Mouse (Mus musculus): ENCODE results near the gene Clec9a. TPM values are rescaled to one million over a fixed set of nuclear protein-coding genes. Genes with fewer than 3 reads are reported as not detected.

The Clec9a gene
- polyA plus RNA-seq (2012; rRNA removed; ENCODE audit: low replicate concordance) = 0.06 and 0.34 TPM in 2 replicates

DNA sequence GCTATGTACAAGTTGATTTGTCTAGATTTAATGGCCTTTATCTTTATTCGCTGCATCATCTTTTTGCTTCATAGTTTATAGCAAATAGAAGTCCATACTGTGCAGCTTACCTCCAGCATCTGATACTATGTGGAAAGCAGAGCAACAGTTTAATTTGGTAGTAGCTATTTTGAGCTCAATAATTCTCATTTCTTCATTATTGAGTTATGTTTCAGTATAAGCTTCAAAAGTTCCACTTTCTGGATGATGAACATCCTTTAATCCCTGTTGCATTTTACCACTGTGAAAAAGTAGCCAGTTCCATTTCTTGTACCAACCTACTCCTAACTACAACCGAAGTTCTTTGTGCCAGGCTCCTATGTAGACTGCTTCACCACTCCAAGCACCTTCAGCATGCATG lies at the start of gene Clec9a:
Clec9a (plus strand) TSS at position 301 of the 400 bp plus-strand sequence.

GRCm38 (mm10) chr6:129385774-129386173 lies 22.9 kb upstream of the Clec9a start, which contains the start of gene Clec12b:
Gene Clec12b, minus strand, starts transcription at chr6:129385874.

DNA sequence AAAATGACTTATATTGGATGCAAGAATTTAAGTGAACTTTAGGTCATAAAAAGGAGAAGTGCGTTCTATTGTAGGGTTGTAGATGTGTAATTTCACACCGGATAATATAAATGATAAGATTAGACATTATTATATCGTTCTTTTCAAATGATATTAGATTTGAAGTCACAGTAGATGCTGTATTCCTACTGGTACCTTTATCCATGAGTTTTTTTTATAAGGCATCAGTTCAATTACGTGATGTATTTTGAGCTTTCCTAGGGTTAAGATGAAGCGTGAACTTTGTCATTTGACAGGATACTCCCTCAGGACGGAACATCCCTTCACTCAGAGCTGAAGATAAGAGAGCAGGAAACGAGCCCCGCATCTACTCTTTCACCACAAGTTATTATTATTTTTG lies 11.7 kb upstream of the Clec9a start, which contains the start of gene Clec1b:
Clec1b (plus strand) TSS at position 301 of the 400 bp plus-strand sequence.

GRCm38 (mm10) chr6:129451411-129452039 lies 42.9 kb downstream of the Clec9a start, which contains the start of gene Clec1a:
Gene Clec1a, minus strand, starts transcription at chr6:129452000.

Other genes with a start within 250 kb of the Clec9a start
- gene Clec2d, start 228.2 kb upstream of the Clec9a start, polyA plus RNA-seq (2012; rRNA removed; ENCODE audit: low replicate concordance) = 12.1 and 19.6 TPM in 2 replicates
- gene Cd69, start 133.4 kb upstream of the Clec9a start, polyA plus RNA-seq (2012; rRNA removed; ENCODE audit: low replicate concordance) = 0.06 and 0.27 TPM in 2 replicates
- not detected in 2 replicates for gene 4922502D21Rik, start 77.1 kb upstream of the Clec9a start, polyA plus RNA-seq (2012; rRNA removed; ENCODE audit: low replicate concordance)
- gene Clec12a, start 66.2 kb upstream of the Clec9a start, polyA plus RNA-seq (2012; rRNA removed; ENCODE audit: low replicate concordance) = 0.06 TPM in 1 of 2 replicates, not detected in the other
- not detected in 2 replicates for gene Clec12b, start 23.0 kb upstream of the Clec9a start, polyA plus RNA-seq (2012; rRNA removed; ENCODE audit: low replicate concordance)
- gene Clec1b, start 11.6 kb upstream of the Clec9a start, polyA plus RNA-seq (2012; rRNA removed; ENCODE audit: low replicate concordance) = 0.06 and 0.47 TPM in 2 replicates
- gene Clec1a, start 43.1 kb downstream of the Clec9a start, polyA plus RNA-seq (2012; rRNA removed; ENCODE audit: low replicate concordance) = 0.14 and 0.46 TPM in 2 replicates
- not detected in 2 replicates for gene Olr1, start 98.3 kb downstream of the Clec9a start, polyA plus RNA-seq (2012; rRNA removed; ENCODE audit: low replicate concordance)
- not detected in 2 replicates for gene Tmem52b, start 103.7 kb downstream of the Clec9a start, polyA plus RNA-seq (2012; rRNA removed; ENCODE audit: low replicate concordance)
- gene Gabarapl1, start 124.3 kb downstream of the Clec9a start, polyA plus RNA-seq (2012; rRNA removed; ENCODE audit: low replicate concordance) = 11.0 and 14.0 TPM in 2 replicates
- not detected in 2 replicates for gene Klre1, start 169.0 kb downstream of the Clec9a start, polyA plus RNA-seq (2012; rRNA removed; ENCODE audit: low replicate concordance)
- gene Klrd1, start 182.9 kb downstream of the Clec9a start, polyA plus RNA-seq (2012; rRNA removed; ENCODE audit: low replicate concordance) = not detected in 2 replicates
- gene Klrk1, start 215.0 kb downstream of the Clec9a start, polyA plus RNA-seq (2012; rRNA removed; ENCODE audit: low replicate concordance) = not detected in 2 replicates
- gene Klrc3, start 234.5 kb downstream of the Clec9a start, polyA plus RNA-seq (2012; rRNA removed; ENCODE audit: low replicate concordance) = not detected in 2 replicates